Mouse (Mus musculus): ENCODE data around the gene Luc7l3. TPM values are rescaled to one million over a fixed set of nuclear protein-coding genes. Genes with fewer than 3 reads are reported as not detected.

Gene Luc7l3
- polyA plus RNA-seq, 1 experiment = 26.6 TPM

- Histone ChIP-seq H3K4me1 (ENCODE audit: control insufficient read depth, insufficient read depth, insufficient read length, low read length) (no peaks in the 10 kb centered on the region; the same call in 1 of the 2 replicates), H3K4me3 (ENCODE audit: insufficient read depth, low read depth, low read length) (peak overlapping the region; percentile 23; the same call in 1 of the 2 replicates), H3K27ac (replicated peaks; ENCODE audit: low read depth, low read length) (no peak overlapping the region)
Measured at GRCm38 (mm10) chr11:94265134-94265785, 56.5 kb downstream of the Luc7l3 start.

- Histone ChIP-seq H3K4me1 (ENCODE audit: control insufficient read depth, insufficient read depth, insufficient read length, low read length) (no peaks in the 10 kb centered on the region), H3K27ac (replicated peaks; ENCODE audit: low read depth, low read length) (no peak overlapping the region), H3K4me3 (ENCODE audit: insufficient read depth, low read depth, low read length) (no peak overlapping the region)
Measured at GRCm38 (mm10) chr11:94261585-94262370, 60.0 kb downstream of the Luc7l3 start.

GRCm38 (mm10) chr11:94259814-94260213 lies 62.0 kb downstream of the Luc7l3 start:
- Histone ChIP-seq H3K27ac (replicated peaks; ENCODE audit: low read depth, low read length) (no peak overlapping the region), H3K4me3 (ENCODE audit: insufficient read depth, low read depth, low read length) (no peak overlapping the region), H3K4me1 (ENCODE audit: control insufficient read depth, insufficient read depth, insufficient read length, low read length) (no peaks in the 10 kb centered on the region)

GRCm38 (mm10) chr11:94257987-94258386 lies 63.8 kb downstream of the Luc7l3 start:
- H3K4me3 ChIP-seq (ENCODE audit: insufficient read depth, low read depth, low read length) = no peak overlapping the region
- H3K27ac ChIP-seq (replicated peaks; ENCODE audit: low read depth, low read length) = no peak overlapping the region
- H3K4me1 ChIP-seq (ENCODE audit: control insufficient read depth, insufficient read depth, insufficient read length, low read length) = no peaks in the 10 kb centered on the region

- Histone ChIP-seq H3K4me1 (ENCODE audit: control insufficient read depth, insufficient read depth, insufficient read length, low read length) (no peaks in the 10 kb centered on the region), H3K27ac (replicated peaks; ENCODE audit: low read depth, low read length) (no peak overlapping the region), H3K4me3 (ENCODE audit: insufficient read depth, low read depth, low read length) (no peak overlapping the region)
Measured at GRCm38 (mm10) chr11:94255733-94256132, 66.1 kb downstream of the Luc7l3 start.

GRCm38 (mm10) chr11:94253691-94254090 lies 68.1 kb downstream of the Luc7l3 start:
- no peak overlapping the region for H3K4me3 ChIP-seq (ENCODE audit: insufficient read depth, low read depth, low read length)

GRCm38 (mm10) chr11:94253156-94253555 lies 68.6 kb downstream of the Luc7l3 start:
- H3K27ac ChIP-seq (replicated peaks; ENCODE audit: low read depth, low read length) = no peak overlapping the region
- H3K4me1 ChIP-seq (ENCODE audit: control insufficient read depth, insufficient read depth, insufficient read length, low read length) = no peaks in the 10 kb centered on the region
- no peak overlapping the region for H3K4me3 ChIP-seq (ENCODE audit: insufficient read depth, low read depth, low read length)

More at GRCm38 (mm10) chr11:94253691-94254090, 68.1 kb downstream of the Luc7l3 start:
- Histone ChIP-seq H3K4me1 (ENCODE audit: control insufficient read depth, insufficient read depth, insufficient read length, low read length) (no peaks in the 10 kb centered on the region), H3K27ac (replicated peaks; ENCODE audit: low read depth, low read length) (no peak overlapping the region)

- Histone ChIP-seq H3K4me1 (ENCODE audit: control insufficient read depth, insufficient read depth, insufficient read length, low read length) (no peaks in the 10 kb centered on the region), H3K27ac (replicated peaks; ENCODE audit: low read depth, low read length) (no peak overlapping the region), H3K4me3 (ENCODE audit: insufficient read depth, low read depth, low read length) (no peak overlapping the region)
Measured at GRCm38 (mm10) chr11:94246789-94247061, 75.1 kb downstream of the Luc7l3 start.

- Histone ChIP-seq H3K4me3 (ENCODE audit: insufficient read depth, low read depth, low read length) (no peak within 1 kb of the TSS), H3K4me1 (ENCODE audit: control insufficient read depth, insufficient read depth, insufficient read length, low read length) (no peaks in the 10 kb centered on the region), H3K27ac (replicated peaks; ENCODE audit: low read depth, low read length) (no peak within 1 kb of the TSS)
Measured at GRCm38 (mm10) chr11:94245955-94246788, 75.6 kb downstream of the Luc7l3 start, which contains the start of gene Wfikkn2. Gene Wfikkn2, minus strand, starts transcription at chr11:94246005.

- Histone ChIP-seq H3K4me3 (ENCODE audit: insufficient read depth, low read depth, low read length) (no peak overlapping the region), H3K4me1 (ENCODE audit: control insufficient read depth, insufficient read depth, insufficient read length, low read length) (no peaks in the 10 kb centered on the region), H3K27ac (replicated peaks; ENCODE audit: low read depth, low read length) (no peak overlapping the region)
Measured at GRCm38 (mm10) chr11:94244385-94244784, 77.4 kb downstream of the Luc7l3 start.

- Histone ChIP-seq H3K27ac (replicated peaks; ENCODE audit: low read depth, low read length) (no peak overlapping the region), H3K4me3 (ENCODE audit: insufficient read depth, low read depth, low read length) (peak overlapping the region; percentile 39)
Measured at GRCm38 (mm10) chr11:94243422-94244180, 78.2 kb downstream of the Luc7l3 start.

GRCm38 (mm10) chr11:94242760-94243421 lies 78.9 kb downstream of the Luc7l3 start:
- no peaks in the 10 kb centered on the region for H3K4me1 ChIP-seq (ENCODE audit: control insufficient read depth, insufficient read depth, insufficient read length, low read length)
- H3K4me3 ChIP-seq (ENCODE audit: insufficient read depth, low read depth, low read length) = peak overlapping the region; percentile 39
- no peak overlapping the region for H3K27ac ChIP-seq (replicated peaks; ENCODE audit: low read depth, low read length)

More at GRCm38 (mm10) chr11:94243422-94244180, 78.2 kb downstream of the Luc7l3 start:
- no peaks in the 10 kb centered on the region for H3K4me1 ChIP-seq (ENCODE audit: control insufficient read depth, insufficient read depth, insufficient read length, low read length)

GRCm38 (mm10) chr11:94239706-94240105 lies 82.1 kb downstream of the Luc7l3 start:
- H3K4me3 ChIP-seq (ENCODE audit: insufficient read depth, low read depth, low read length) = no peak overlapping the region
- no peaks in the 10 kb centered on the region for H3K4me1 ChIP-seq (ENCODE audit: control insufficient read depth, insufficient read depth, insufficient read length, low read length)
- H3K27ac ChIP-seq (replicated peaks; ENCODE audit: low read depth, low read length) = no peak overlapping the region

- Histone ChIP-seq H3K27ac (replicated peaks; ENCODE audit: low read depth, low read length) (no peak overlapping the region), H3K4me1 (ENCODE audit: control insufficient read depth, insufficient read depth, insufficient read length, low read length) (no peaks in the 10 kb centered on the region), H3K4me3 (ENCODE audit: insufficient read depth, low read depth, low read length) (no peak overlapping the region)
Measured at GRCm38 (mm10) chr11:94238786-94239185, 83.0 kb downstream of the Luc7l3 start.
